Mouse (Mus musculus) ES-Bruce4 (cell line): Measurements from ENCODE around the gene Slc25a42. TPM values are rescaled to one million over a fixed set of nuclear protein-coding genes. Genes with fewer than 3 reads are reported as not detected.

ENCODE experiments used
- H3K27ac ChIP-seq: 2 replicates; pipeline ENCODE4 v1.5.1; 2012; ENCODE audit warnings: low read length, inconsistent platforms; ENCODE audit not compliant: insufficient read depth
- H3K27me3 ChIP-seq: 2 replicates; pipeline ENCODE4 v1.6.1; 2012; ENCODE audit warnings: mild to moderate bottlenecking, low read length, inconsistent platforms; ENCODE audit not compliant: control insufficient read depth, poor library complexity, insufficient read depth, severe bottlenecking
- H3K36me3 ChIP-seq: 2 replicates; pipeline ENCODE4 v1.6.1; 2012; ENCODE audit warnings: inconsistent platforms, mild to moderate bottlenecking, low read length, moderate library complexity; ENCODE audit not compliant: control insufficient read depth, poor library complexity, insufficient read depth, severe bottlenecking
- H3K4me1 ChIP-seq: one replicate; pipeline ENCODE4 v1.8.1; 2011; ENCODE audit warnings: low read length; ENCODE audit not compliant: control insufficient read depth, insufficient read depth
- H3K4me3 ChIP-seq: 2 replicates; pipeline ENCODE4 v1.5.1; 2011; ENCODE audit warnings: low read depth, mild to moderate bottlenecking, low read length
- H3K9ac ChIP-seq: 2 replicates; pipeline ENCODE4 v1.6.1; 2012; ENCODE audit warnings: low read depth, mild to moderate bottlenecking, inconsistent platforms; ENCODE audit not compliant: poor library complexity, severe bottlenecking
- H3K9me3 ChIP-seq: replicated peaks from 2 replicates; pipeline ENCODE4 v1.6.1; 2012; ENCODE audit warnings: mild to moderate bottlenecking, low read length, inconsistent platforms; ENCODE audit not compliant: control insufficient read depth, poor library complexity, insufficient read depth, severe bottlenecking
- CTCF ChIP-seq: IDR thresholded peaks from one replicate; pipeline ENCODE4 v1.8.1; 2011; ENCODE audit warnings: low read depth, low read length
- EP300 ChIP-seq: IDR thresholded peaks from 2 replicates; pipeline ENCODE4 v1.6.1; 2011; ENCODE audit warnings: low read depth, low read length; ENCODE audit not compliant: insufficient read depth
- POLR2A ChIP-seq: IDR thresholded peaks from one replicate; pipeline ENCODE4 v1.8.1; 2011; ENCODE audit warnings: low read length; ENCODE audit not compliant: insufficient read depth
- polyA plus RNA-seq: library from polyadenylated mRNA; stranded (reverse); fragments of >200 nt; gene quantifications from 2 replicates; pipeline ENCODE4 v1.2.4, GENCODE M21; 2011; ENCODE audit warnings: low read depth; ENCODE audit not compliant: missing spikeins, insufficient read depth, insufficient read length

The Slc25a42 gene
- polyA plus RNA-seq, 1 experiment: 7.8 TPM

GRCm38 (mm10) chr8:70246622-70247021, 34.5 kb upstream of the Slc25a42 start:
- Histone ChIP-seq H3K27me3 (no peaks in the 10 kb centered on the region), H3K9me3 (no peaks in the 10 kb centered on the region), H3K36me3 (peaks cover 86% of the 10 kb centered on the region), H3K9ac (no peak overlapping the region), H3K4me1 (no peaks in the 10 kb centered on the region), H3K4me3 (no peak overlapping the region), H3K27ac (no peak overlapping the region)
- no peak for TF ChIP-seq POLR2A
- TF ChIP-seq EP300: no peak
- no peak for TF ChIP-seq CTCF

GRCm38 (mm10) chr8:70240642-70241041, 28.5 kb upstream of the Slc25a42 start:
- no peak overlapping the region for H3K27ac ChIP-seq
- no peak overlapping the region for H3K4me3 ChIP-seq
- H3K36me3 ChIP-seq: peaks cover 85% of the 10 kb centered on the region
- no peaks in the 10 kb centered on the region for H3K9me3 ChIP-seq
- H3K4me1 ChIP-seq: no peaks in the 10 kb centered on the region
- TF ChIP-seq CTCF: peak; percentile 36
- no peak for TF ChIP-seq EP300
- H3K9ac ChIP-seq: no peak overlapping the region
- H3K27me3 ChIP-seq: no peaks in the 10 kb centered on the region

- Histone ChIP-seq H3K4me1 (no peaks in the 10 kb centered on the region), H3K4me3 (no peak overlapping the region), H3K9me3 (no peaks in the 10 kb centered on the region), H3K36me3 (peaks cover 63% of the 10 kb centered on the region), H3K27ac (no peak overlapping the region), H3K27me3 (no peaks in the 10 kb centered on the region), H3K9ac (no peak overlapping the region)
- TF ChIP-seq CTCF (no peak), EP300 (no peak), POLR2A (no peak)
Measured at GRCm38 (mm10) chr8:70237842-70238241, 25.7 kb upstream of the Slc25a42 start.

GRCm38 (mm10) chr8:70234781-70235128, 22.6 kb upstream of the Slc25a42 start:
- TF ChIP-seq CTCF (no peak), EP300 (no peak), POLR2A (no peak)
- Histone ChIP-seq H3K36me3 (peaks cover 32% of the 10 kb centered on the region), H3K9ac (peak overlapping the region; percentile 69), H3K27me3 (no peaks in the 10 kb centered on the region), H3K4me3 (peak overlapping the region; percentile 80), H3K4me1 (no peaks in the 10 kb centered on the region), H3K27ac (peak overlapping the region; percentile 42; the same call in 1 of the 2 replicates), H3K9me3 (no peaks in the 10 kb centered on the region)

GRCm38 (mm10) chr8:70234080-70234780, 22.1 kb upstream of the Slc25a42 start, which contains the start of the genes Sugp2 and Armc6:
Sugp2 (plus strand) TSS chr8:70234226.
Armc6 (minus strand) TSS chr8:70234466.
- peaks cover 29% of the 10 kb centered on the region for H3K36me3 ChIP-seq
- peak within 1 kb of the TSS; percentile 66; the same call in 1 of the 2 replicates for H3K27ac ChIP-seq
- no peaks in the 10 kb centered on the region for H3K27me3 ChIP-seq
- H3K9me3 ChIP-seq: no peaks in the 10 kb centered on the region
- TF ChIP-seq CTCF (no peak), EP300 (no peak), POLR2A (no peak)
- H3K4me1 ChIP-seq: no peaks in the 10 kb centered on the region
- H3K4me3 ChIP-seq: peak within 1 kb of the TSS; percentile 86
- peak within 1 kb of the TSS; percentile 69 for H3K9ac ChIP-seq

- Histone ChIP-seq H3K4me1 (no peaks in the 10 kb centered on the region), H3K27me3 (no peaks in the 10 kb centered on the region), H3K36me3 (peaks cover 27% of the 10 kb centered on the region), H3K4me3 (peak overlapping the region; percentile 86), H3K9me3 (no peaks in the 10 kb centered on the region), H3K27ac (no peak overlapping the region), H3K9ac (peak overlapping the region; percentile 69)
- no peak for TF ChIP-seq EP300
- TF ChIP-seq POLR2A: no peak
- TF ChIP-seq CTCF: no peak
Measured at GRCm38 (mm10) chr8:70233606-70234005, 21.5 kb upstream of the Slc25a42 start.
